Mouse (Mus musculus) embryonic facial prominence, embryonic 15.5 days (tissue): ENCODE results near the gene Gmeb2. TPM values are rescaled to one million over a fixed set of nuclear protein-coding genes. Genes with fewer than 3 reads are reported as not detected.

Source experiments
- polyA plus RNA-seq: library from polyadenylated mRNA; unstranded; fragments of >200 nt; fragmentation: Nextera tagmentation; extraction: Ambion mirVana; gene quantifications from 2 replicates; pipeline ENCODE4 v1.2.1, GENCODE M21; 2015

Gene Gmeb2
- polyA plus RNA-seq, 1 experiment from 2014 or later: 14.7 TPM

Other genes starting within 250 kb of the Gmeb2 start
- 3.4 and 3.5 TPM in 2 replicates for gene Chrna4, start 244.5 kb downstream of the Gmeb2 start, polyA plus RNA-seq
- 0.39 and 0.42 TPM in 2 replicates for gene Kcnq2, start 152.7 kb downstream of the Gmeb2 start, polyA plus RNA-seq
- gene Eef1a2, start 131.0 kb downstream of the Gmeb2 start, polyA plus RNA-seq: 0.21 and 0.25 TPM in 2 replicates
- 268 and 282 TPM in 2 replicates for gene Ppdpf, start 100.8 kb downstream of the Gmeb2 start, polyA plus RNA-seq
- 1.5 and 1.6 TPM in 2 replicates for gene Ptk6, start 85.2 kb downstream of the Gmeb2 start, polyA plus RNA-seq
- gene Srms, start 74.8 kb downstream of the Gmeb2 start, polyA plus RNA-seq: 0.64 and 0.76 TPM in 2 replicates
- 0.20 and 0.23 TPM in 2 replicates for gene Fndc11, start 68.0 kb downstream of the Gmeb2 start, polyA plus RNA-seq
- 0.99 and 1.1 TPM in 2 replicates for gene Helz2, start 46.0 kb downstream of the Gmeb2 start, polyA plus RNA-seq
- gene Stmn3, start 26.5 kb upstream of the Gmeb2 start, polyA plus RNA-seq: 16.2 and 24.7 TPM in 2 replicates
- gene Rtel1, start 31.7 kb upstream of the Gmeb2 start, polyA plus RNA-seq: 35.5 and 40.8 TPM in 2 replicates
- 43.2 and 44.3 TPM in 2 replicates for gene Zgpat, start 76.9 kb upstream of the Gmeb2 start, polyA plus RNA-seq
- gene Arfrp1, start 77.4 kb upstream of the Gmeb2 start, polyA plus RNA-seq: 65.2 and 65.3 TPM in 2 replicates
- gene Lime1, start 92.0 kb upstream of the Gmeb2 start, polyA plus RNA-seq: 23.6 and 24.7 TPM in 2 replicates
- 4.0 and 4.6 TPM in 2 replicates for gene Zbtb46, start 171.4 kb upstream of the Gmeb2 start, polyA plus RNA-seq
- gene Abhd16b, start 205.2 kb upstream of the Gmeb2 start, polyA plus RNA-seq: 0.18 and 0.24 TPM in 2 replicates
- 166 and 173 TPM in 2 replicates for gene Tpd52l2, start 209.1 kb upstream of the Gmeb2 start, polyA plus RNA-seq
- 87.7 and 92.0 TPM in 2 replicates for gene Dnajc5, start 232.4 kb upstream of the Gmeb2 start, polyA plus RNA-seq